Mouse (Mus musculus): ENCODE results near the gene Fam222a. TPM values are rescaled to one million over a fixed set of nuclear protein-coding genes. Genes with fewer than 3 reads are reported as not detected.

The Fam222a gene
- total RNA-seq, 2 experiments from 2014 or later, result 2.6 to 3.3 TPM

GRCm38 (mm10) chr5:114611256-114611655, 43.4 kb downstream of the Fam222a start:
- no peak for DNase-seq

GRCm38 (mm10) chr5:114611968-114612608, 44.3 kb downstream of the Fam222a start:
- DNase-seq, result no peak

GRCm38 (mm10) chr5:114614863-114615262, 47.0 kb downstream of the Fam222a start:
- DNase-seq, result no peak

- no peak for DNase-seq
These were observed 48.7 kb downstream of the Fam222a start for GRCm38 (mm10) chr5:114616336-114617061.

GRCm38 (mm10) chr5:114617809-114618208, 50.0 kb downstream of the Fam222a start:
- DNase-seq, result no peak

- DNase-seq, result peak; percentile 52 to 89
These were observed 51.0 kb downstream of the Fam222a start for GRCm38 (mm10) chr5:114618851-114619250.

- DNase-seq, result no peak
These were observed 52.5 kb downstream of the Fam222a start for GRCm38 (mm10) chr5:114620305-114620704.

GRCm38 (mm10) chr5:114625590-114625989, 57.8 kb downstream of the Fam222a start:
- DNase-seq, result peak; percentile 45 to 82

- peak in 1 of 2 experiments; percentile 38 for DNase-seq
These were observed 63.5 kb downstream of the Fam222a start for GRCm38 (mm10) chr5:114631336-114631735.

GRCm38 (mm10) chr5:114636091-114636490, 68.3 kb downstream of the Fam222a start:
- DNase-seq, result no peak

GRCm38 (mm10) chr5:114638769-114639644, 71.2 kb downstream of the Fam222a start:
- DNase-seq, result peak; percentile 85 to 93

- DNase-seq, result no peak
These were observed 71.8 kb downstream of the Fam222a start for GRCm38 (mm10) chr5:114639645-114639957.

GRCm38 (mm10) chr5:114640809-114641208, 73.0 kb downstream of the Fam222a start:
- no peak for DNase-seq

- DNase-seq, result no peak
These were observed 77.1 kb downstream of the Fam222a start for GRCm38 (mm10) chr5:114644918-114645317.

- no peak for DNase-seq
These were observed 78.1 kb downstream of the Fam222a start for GRCm38 (mm10) chr5:114645916-114646315.

GRCm38 (mm10) chr5:114647211-114647974, 79.6 kb downstream of the Fam222a start:
- peak; percentile 45 to 58 for DNase-seq

GRCm38 (mm10) chr5:114648728-114649311, 81.0 kb downstream of the Fam222a start:
- peak in 1 of 2 experiments; percentile 53 for DNase-seq

- no peak for DNase-seq
These were observed 83.2 kb downstream of the Fam222a start for GRCm38 (mm10) chr5:114651002-114651401.

- DNase-seq, result no peak
These were observed 83.6 kb downstream of the Fam222a start for GRCm38 (mm10) chr5:114651449-114651848.

- peak; percentile 63 to 87 for DNase-seq
These were observed 86.0 kb downstream of the Fam222a start for GRCm38 (mm10) chr5:114653656-114654437.

- no peak for DNase-seq
These were observed 87.9 kb downstream of the Fam222a start for GRCm38 (mm10) chr5:114655721-114656120.

Data from heart, adult 18-20 months (tissue).